Mouse (Mus musculus) stomach, embryonic 16.5 days (tissue): ENCODE measurements around the gene Ace. TPM values are rescaled to one million over a fixed set of nuclear protein-coding genes. Genes with fewer than 3 reads are reported as not detected.

ENCODE experiments used
- ATAC-seq: fragments of 200-750 bp; cut with Nextera tagmentation; 2 replicates; pipeline ENCODE4 v1.8.0; 2017; ENCODE audit warnings: moderate number of reproducible peaks, moderate TSS enrichment; ENCODE audit not compliant: insufficient read depth, low FRiP score
- H3K27ac ChIP-seq: fragments of 300-500 bp; sonication (generic); 2 replicates; pipeline ENCODE4 v1.5.1; 2014; ENCODE audit warnings: low read length
- H3K27me3 ChIP-seq: fragments of 300-500 bp; sonication (generic); 2 replicates; pipeline ENCODE4 v1.6.1; 2014; ENCODE audit warnings: low read length, control low read depth, mixed read lengths; ENCODE audit not compliant: control insufficient read depth, insufficient read depth
- H3K36me3 ChIP-seq: fragments of 300-500 bp; sonication (generic); 2 replicates; pipeline ENCODE4 v1.6.1; 2014; ENCODE audit warnings: low read length; ENCODE audit not compliant: control insufficient read depth, insufficient read depth
- H3K4me1 ChIP-seq: fragments of 300-500 bp; sonication (generic); 2 replicates; pipeline ENCODE4 v1.6.1; 2014; ENCODE audit warnings: low read length, control low read depth, mixed read lengths; ENCODE audit not compliant: control insufficient read depth, insufficient read depth
- H3K4me2 ChIP-seq: fragments of 300-500 bp; sonication (generic); 2 replicates; pipeline ENCODE4 v1.6.1; 2014; ENCODE audit warnings: low read depth, low read length, mixed read lengths
- H3K4me3 ChIP-seq: fragments of 300-500 bp; sonication (generic); replicated peaks from 2 replicates; pipeline ENCODE4 v1.5.1; 2014; ENCODE audit warnings: mild to moderate bottlenecking, low read length
- H3K9ac ChIP-seq: fragments of 300-500 bp; sonication (generic); 2 replicates; pipeline ENCODE4 v1.6.1; 2014; ENCODE audit warnings: low read length
- H3K9me3 ChIP-seq: fragments of 300-500 bp; sonication (generic); replicated peaks from 2 replicates; pipeline ENCODE4 v1.6.1; 2016; ENCODE audit warnings: low read length, control low read depth; ENCODE audit not compliant: control insufficient read depth
- WGBS: fragments of 180-500 bp; shearing (Covaris S2); extraction: QIAGEN DNeasy Blood & Tissue Kit; methylation state at CpG from one replicate; pipeline ENCODE4 v1.1.7; 2014; 5-methylcytosine and 5-hydroxymethylcytosine counted together
- polyA plus RNA-seq: library from polyadenylated mRNA; unstranded; fragments of >200 nt; fragmentation: Nextera tagmentation; extraction: Ambion mirVana; gene quantifications from 2 replicates; pipeline ENCODE4 v1.2.1, GENCODE M21; 2015

Gene Ace
- polyA plus RNA-seq, 1 experiment from 2014 or later = 3.3 TPM

DNA sequence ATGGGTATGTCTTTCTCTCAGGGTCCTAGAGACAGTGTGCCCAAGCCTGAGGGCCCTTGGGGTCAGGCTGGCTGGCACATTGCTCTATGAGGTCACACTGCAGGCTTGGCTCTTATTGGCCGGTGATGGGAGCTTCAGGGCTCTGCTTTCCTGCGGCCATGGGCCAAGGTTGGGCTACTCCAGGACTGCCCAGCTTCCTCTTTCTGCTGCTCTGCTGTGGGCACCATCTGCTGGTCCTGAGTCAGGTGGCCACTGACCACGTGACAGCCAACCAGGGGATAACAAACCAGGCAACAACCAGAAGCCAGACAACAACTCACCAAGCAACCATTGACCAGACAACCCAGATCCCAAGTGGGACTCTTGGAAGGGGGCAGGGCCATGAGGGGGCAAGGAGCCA lies 7.3 kb downstream of the Ace start:
- Histone ChIP-seq H3K27ac (no peak overlapping the region), H3K36me3 (no peaks in the 10 kb centered on the region), H3K9ac (no peak overlapping the region), H3K9me3 (no peaks in the 10 kb centered on the region), H3K4me2 (no peak overlapping the region), H3K4me1 (no peaks in the 10 kb centered on the region), H3K4me3 (no peak overlapping the region), H3K27me3 (no peaks in the 10 kb centered on the region)
- ATAC-seq = no peak; the same call in 1 of the 2 replicates
- WGBS = 71% methylated on average over 3 of the region's 3 CpGs

DNA sequence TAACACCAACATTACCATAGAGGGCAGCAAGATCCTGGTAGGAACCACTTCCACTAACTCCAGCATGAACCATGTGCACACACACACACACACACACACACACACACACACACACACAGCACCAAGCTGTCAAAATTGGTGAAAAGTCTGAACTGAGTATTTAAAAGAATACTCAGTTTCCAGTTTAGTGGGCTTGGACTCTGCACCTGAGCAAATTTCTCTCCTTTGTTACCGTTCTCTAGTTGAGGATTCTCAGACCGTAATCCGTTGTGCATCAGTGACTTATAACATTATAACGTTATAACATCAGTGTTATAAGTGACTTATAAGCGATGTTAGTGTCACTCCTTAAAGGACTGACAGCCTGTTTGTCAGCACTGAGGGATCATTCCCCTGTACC lies 7.9 kb downstream of the Ace start:
- no peaks in the 10 kb centered on the region for H3K27me3 ChIP-seq
- no peak for ATAC-seq
- no peak overlapping the region for H3K9ac ChIP-seq
- no peak overlapping the region for H3K4me3 ChIP-seq
- no peaks in the 10 kb centered on the region for H3K36me3 ChIP-seq
- H3K4me1 ChIP-seq = no peaks in the 10 kb centered on the region
- H3K4me2 ChIP-seq = no peak overlapping the region
- no peak overlapping the region for H3K27ac ChIP-seq
- no peaks in the 10 kb centered on the region for H3K9me3 ChIP-seq
- WGBS = 92% methylated on average over 5 of the region's 5 CpGs

DNA sequence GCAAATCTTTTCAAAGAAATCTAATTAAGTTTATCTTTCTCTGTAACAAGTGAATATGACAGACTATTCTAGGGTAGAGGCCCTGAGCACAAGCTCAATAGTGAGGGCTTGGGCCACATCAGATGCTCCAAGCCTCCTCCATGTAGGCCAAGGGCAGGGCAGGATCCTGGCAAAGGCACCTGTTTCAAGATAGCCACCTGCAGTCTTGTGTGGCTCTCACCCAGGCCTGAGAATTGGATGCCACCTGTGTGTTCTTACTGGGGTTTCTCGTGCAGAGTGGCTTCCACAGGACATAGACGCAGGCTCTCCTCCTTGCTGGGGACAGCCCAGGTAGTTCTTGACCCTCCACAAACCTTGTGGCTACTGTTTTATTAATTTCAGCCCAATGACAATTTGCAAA lies 10.5 kb downstream of the Ace start:
- no peaks in the 10 kb centered on the region for H3K4me1 ChIP-seq
- no peak for ATAC-seq
- 79% methylated on average over 2 of the region's 2 CpGs for WGBS

DNA sequence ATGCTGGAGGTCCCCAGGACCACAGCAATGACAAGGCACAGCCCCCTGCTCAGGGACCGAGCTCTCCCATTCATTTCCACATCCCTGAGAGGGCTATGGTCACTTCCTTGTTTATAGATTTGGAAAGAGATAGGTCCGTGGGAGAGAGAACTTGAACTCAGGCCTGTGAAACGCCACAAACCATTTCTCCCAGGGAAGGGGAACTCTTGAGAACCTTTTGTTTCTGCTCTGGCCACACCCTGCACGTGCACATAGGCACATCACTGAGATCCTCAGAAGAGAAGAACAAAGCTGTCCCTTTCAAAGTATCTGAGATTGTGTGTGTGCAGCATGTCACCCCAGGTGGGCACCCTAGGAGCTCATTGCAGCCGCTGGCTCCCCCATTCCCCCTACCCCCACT lies 10.9 kb downstream of the Ace start:
- Histone ChIP-seq H3K36me3 (no peaks in the 10 kb centered on the region), H3K4me1 (no peaks in the 10 kb centered on the region), H3K27ac (no peak overlapping the region), H3K9me3 (no peaks in the 10 kb centered on the region), H3K9ac (no peak overlapping the region), H3K4me3 (no peak overlapping the region), H3K4me2 (no peak overlapping the region), H3K27me3 (no peaks in the 10 kb centered on the region)
- ATAC-seq = no peak
- WGBS = 56% methylated on average over 5 of the region's 5 CpGs

More for the DNA sequence above, 10.5 kb downstream of the Ace start:
- H3K9ac ChIP-seq = no peak overlapping the region
- no peaks in the 10 kb centered on the region for H3K9me3 ChIP-seq
- no peak overlapping the region for H3K4me2 ChIP-seq
- no peak overlapping the region for H3K4me3 ChIP-seq
- H3K27me3 ChIP-seq = no peaks in the 10 kb centered on the region
- H3K27ac ChIP-seq = no peak overlapping the region
- H3K36me3 ChIP-seq = no peaks in the 10 kb centered on the region

GRCm38 (mm10) chr11:105984452-105984851 lies 16.7 kb downstream of the Ace start:
- H3K4me1 ChIP-seq = no peaks in the 10 kb centered on the region
- no peak overlapping the region for H3K4me3 ChIP-seq
- no peak for ATAC-seq
- H3K4me2 ChIP-seq = no peak overlapping the region
- no peak overlapping the region for H3K27ac ChIP-seq
- WGBS = 73% methylated on average over 4 of the region's 4 CpGs
- H3K9me3 ChIP-seq = no peaks in the 10 kb centered on the region
- no peak overlapping the region for H3K9ac ChIP-seq
- H3K27me3 ChIP-seq = no peaks in the 10 kb centered on the region
- H3K36me3 ChIP-seq = no peaks in the 10 kb centered on the region

GRCm38 (mm10) chr11:105987446-105987845 lies 19.7 kb downstream of the Ace start:
- Histone ChIP-seq H3K36me3 (no peaks in the 10 kb centered on the region), H3K27ac (no peak overlapping the region), H3K4me2 (no peak overlapping the region), H3K4me1 (no peaks in the 10 kb centered on the region), H3K4me3 (no peak overlapping the region), H3K9ac (no peak overlapping the region), H3K27me3 (no peaks in the 10 kb centered on the region), H3K9me3 (no peaks in the 10 kb centered on the region)
- WGBS = 64% methylated on average over 6 of the region's 6 CpGs
- no peak for ATAC-seq

DNA sequence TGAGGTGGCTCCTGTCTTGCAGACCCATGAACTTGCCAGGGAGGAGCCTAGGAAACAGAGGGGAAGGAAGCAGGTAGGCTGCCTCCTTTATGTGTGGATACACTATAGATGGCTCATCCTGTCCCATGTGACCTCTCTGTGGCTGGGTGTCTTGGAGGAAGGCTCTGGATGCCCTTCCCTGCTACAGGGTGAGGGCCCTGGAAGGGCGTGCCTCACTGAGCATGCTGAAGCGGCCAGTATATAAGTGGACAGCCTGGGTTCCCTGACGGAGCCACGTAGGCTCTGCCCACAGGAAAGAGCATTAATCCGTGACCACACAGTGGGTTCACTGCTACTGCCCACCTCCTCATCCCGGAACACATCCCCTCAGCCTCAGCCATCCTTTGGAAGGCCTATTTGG lies 21.7 kb downstream of the Ace start:
- H3K27me3 ChIP-seq = no peaks in the 10 kb centered on the region
- H3K4me3 ChIP-seq = no peak overlapping the region
- H3K36me3 ChIP-seq = no peaks in the 10 kb centered on the region
- 70% methylated on average over 6 of the region's 6 CpGs for WGBS
- no peak overlapping the region for H3K27ac ChIP-seq
- H3K9ac ChIP-seq = no peak overlapping the region
- no peaks in the 10 kb centered on the region for H3K9me3 ChIP-seq
- no peaks in the 10 kb centered on the region for H3K4me1 ChIP-seq
- no peak overlapping the region for H3K4me2 ChIP-seq
- no peak for ATAC-seq

DNA sequence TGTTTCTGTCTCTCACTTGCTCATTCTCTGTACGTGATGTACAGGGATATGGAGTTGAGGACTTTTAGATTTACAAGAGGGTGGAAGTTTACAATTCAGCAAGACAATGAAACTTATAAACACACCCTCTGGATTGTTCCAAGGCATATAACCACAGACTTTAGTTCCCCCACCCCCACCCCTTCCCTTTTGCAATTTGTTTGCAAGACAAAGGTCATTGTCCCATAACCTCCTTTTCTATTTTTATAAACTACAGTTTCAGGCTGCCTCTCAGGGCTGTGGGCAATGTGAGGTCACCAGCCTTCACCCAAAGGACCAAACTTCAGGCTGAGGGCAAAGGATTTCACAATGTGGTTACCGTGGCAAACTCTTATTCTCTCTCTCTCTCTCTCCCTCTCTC lies 22.5 kb downstream of the Ace start:
- no peak overlapping the region for H3K9ac ChIP-seq
- WGBS = 49% methylated on average over 2 of the region's 2 CpGs
- H3K27me3 ChIP-seq = no peaks in the 10 kb centered on the region
- H3K27ac ChIP-seq = no peak overlapping the region
- H3K36me3 ChIP-seq = no peaks in the 10 kb centered on the region
- H3K9me3 ChIP-seq = no peaks in the 10 kb centered on the region
- no peak overlapping the region for H3K4me2 ChIP-seq
- no peak for ATAC-seq
- H3K4me3 ChIP-seq = no peak overlapping the region
- H3K4me1 ChIP-seq = no peaks in the 10 kb centered on the region

DNA sequence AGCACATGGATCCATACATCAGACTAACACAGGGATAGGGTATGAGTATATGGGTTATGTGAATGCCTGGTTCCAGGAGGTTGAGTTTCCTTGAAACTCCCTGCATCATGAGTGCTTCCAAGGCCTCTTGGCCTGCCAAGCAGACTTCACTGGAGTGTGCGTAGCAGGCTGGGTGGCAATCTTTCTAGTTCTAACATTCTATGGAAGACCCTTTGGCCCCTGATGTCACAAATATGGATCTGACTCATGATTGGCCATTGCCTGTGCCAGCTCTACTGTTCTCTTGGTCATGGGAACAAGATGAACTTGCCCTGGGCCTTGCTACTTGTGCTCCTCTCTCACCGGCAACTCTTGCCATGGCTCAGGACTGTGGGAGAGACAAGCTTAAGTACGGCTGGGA lies 26.6 kb downstream of the Ace start, which contains the start of gene Ace3:
Gene Ace3, plus strand, starts transcription at position 301 of the 400 bp plus-strand sequence.
- ATAC-seq = no peak
- Histone ChIP-seq H3K4me1 (no peaks in the 10 kb centered on the region), H3K36me3 (no peaks in the 10 kb centered on the region), H3K9me3 (no peaks in the 10 kb centered on the region), H3K9ac (no peak within 1 kb of the TSS), H3K4me2 (no peak within 1 kb of the TSS), H3K27me3 (no peaks in the 10 kb centered on the region), H3K27ac (no peak within 1 kb of the TSS), H3K4me3 (no peak within 1 kb of the TSS)
- WGBS = 90% methylated on average over 3 of the region's 3 CpGs

- no peaks in the 10 kb centered on the region for H3K36me3 ChIP-seq
- H3K27ac ChIP-seq = no peak overlapping the region
- H3K4me3 ChIP-seq = no peak overlapping the region
- WGBS = 94% methylated on average over 6 of the region's 6 CpGs
- H3K9ac ChIP-seq = no peak overlapping the region
- no peak overlapping the region for H3K4me2 ChIP-seq
- H3K9me3 ChIP-seq = no peaks in the 10 kb centered on the region
- no peaks in the 10 kb centered on the region for H3K4me1 ChIP-seq
- no peaks in the 10 kb centered on the region for H3K27me3 ChIP-seq
- no peak for ATAC-seq
These were observed 32.3 kb downstream of the Ace start for GRCm38 (mm10) chr11:106000062-106000461.
